Mouse (Mus musculus): ENCODE measurements at regions not wholly inside any gene's neighbourhood (a gene's known extent, or its start where the extent isn't known, plus 50 kb on each side); places are given as distances from the start of the nearest gene placed in this dataset.

DNA sequence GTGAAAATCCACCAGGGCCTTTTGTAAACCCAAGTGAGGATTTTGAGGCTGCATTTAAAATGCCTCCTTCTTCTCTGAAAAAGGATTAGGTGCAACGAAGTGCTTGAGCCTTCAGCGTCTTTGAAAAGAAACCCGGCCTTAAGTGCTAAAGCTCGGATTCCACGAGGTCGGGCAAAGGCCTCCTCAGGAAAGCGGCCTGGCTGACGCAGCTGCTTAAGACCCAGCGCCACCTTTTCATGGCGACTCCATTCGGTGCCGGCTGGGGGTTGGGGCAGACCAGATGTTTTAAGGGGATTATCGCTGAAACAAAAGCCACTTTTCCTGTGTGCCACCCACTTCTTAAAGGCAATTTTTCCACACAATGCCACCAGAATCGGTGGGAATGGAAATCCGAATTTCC lies 61.6 kb upstream of the 4932438H23Rik start:
- ATAC-seq (replicated peaks; ENCODE audit: low FRiP score, poor library complexity, severe bottlenecking), result no peak

- ATAC-seq (replicated peaks; ENCODE audit: low FRiP score, poor library complexity, severe bottlenecking), result no peak
Observed at GRCm38 (mm10) chr16:91160679-91161078, 64.6 kb upstream of the Olig2 start.

DNA sequence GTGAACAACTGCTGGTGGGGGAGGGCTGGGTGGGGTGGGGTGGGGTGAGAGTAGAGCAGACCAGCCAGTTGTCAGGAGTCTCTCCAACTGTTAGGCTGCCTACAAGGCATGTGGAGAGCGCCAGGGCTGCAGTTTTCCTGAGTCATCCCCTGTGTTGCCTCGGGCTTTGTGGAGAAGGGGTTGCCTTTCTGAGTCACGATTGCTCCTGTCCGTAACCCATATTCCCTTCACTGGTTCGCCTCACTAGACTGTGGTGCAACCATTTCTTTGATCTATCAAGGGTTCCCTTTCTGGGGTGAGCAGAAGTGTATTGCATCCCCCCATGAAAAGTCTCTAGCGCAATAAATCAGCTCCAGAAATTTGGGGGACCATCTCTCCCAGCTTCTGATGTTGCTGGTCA lies 63.6 kb upstream of the Olig2 start:
- no peak for ATAC-seq (replicated peaks; ENCODE audit: low FRiP score, poor library complexity, severe bottlenecking)

DNA sequence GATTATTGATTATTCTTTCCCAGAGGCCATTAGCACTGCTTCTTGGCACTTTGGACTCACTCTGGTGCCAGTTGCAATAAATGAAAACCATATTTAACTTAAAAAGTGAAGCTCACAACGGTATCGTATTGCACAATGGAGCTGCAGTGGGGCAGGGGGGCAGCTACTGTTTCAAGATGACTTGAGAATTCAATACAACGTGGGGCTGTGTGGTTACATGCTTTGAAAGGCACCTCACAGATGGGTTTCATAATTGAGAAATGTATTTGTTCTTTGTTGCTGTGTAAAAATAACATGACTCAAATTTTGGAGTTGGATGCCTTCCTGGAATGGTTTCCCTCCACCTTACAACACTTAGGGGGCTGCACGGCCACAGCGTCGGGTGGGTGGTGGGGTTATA lies 62.9 kb upstream of the Olig2 start:
- ATAC-seq (replicated peaks; ENCODE audit: low FRiP score, poor library complexity, severe bottlenecking), result no peak

GRCm38 (mm10) chr16:91165906-91166305 lies 59.4 kb upstream of the Olig2 start:
- ATAC-seq (replicated peaks; ENCODE audit: low FRiP score, poor library complexity, severe bottlenecking), result no peak

DNA sequence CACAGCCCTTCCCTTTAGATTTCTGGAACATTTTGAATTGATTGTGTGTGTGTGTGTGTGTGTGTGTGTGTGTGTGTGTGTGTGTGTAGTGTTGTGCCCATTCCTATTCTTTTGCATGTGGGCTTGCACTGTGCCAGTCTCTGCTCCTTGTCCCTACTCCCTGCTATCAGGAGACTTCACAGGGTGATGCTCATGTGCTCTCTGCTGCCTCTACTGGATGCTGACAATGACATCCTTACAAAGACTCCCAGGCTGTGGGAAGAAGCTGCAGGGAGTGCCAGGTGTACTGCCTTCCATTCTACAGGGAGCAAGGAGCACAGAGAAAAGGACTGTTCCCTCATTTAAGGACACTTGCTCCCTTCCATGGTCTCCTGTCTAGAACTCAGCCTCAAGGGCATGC lies 58.4 kb upstream of the Olig2 start:
- peak; percentile 83 for ATAC-seq (replicated peaks; ENCODE audit: low FRiP score, poor library complexity, severe bottlenecking)

DNA sequence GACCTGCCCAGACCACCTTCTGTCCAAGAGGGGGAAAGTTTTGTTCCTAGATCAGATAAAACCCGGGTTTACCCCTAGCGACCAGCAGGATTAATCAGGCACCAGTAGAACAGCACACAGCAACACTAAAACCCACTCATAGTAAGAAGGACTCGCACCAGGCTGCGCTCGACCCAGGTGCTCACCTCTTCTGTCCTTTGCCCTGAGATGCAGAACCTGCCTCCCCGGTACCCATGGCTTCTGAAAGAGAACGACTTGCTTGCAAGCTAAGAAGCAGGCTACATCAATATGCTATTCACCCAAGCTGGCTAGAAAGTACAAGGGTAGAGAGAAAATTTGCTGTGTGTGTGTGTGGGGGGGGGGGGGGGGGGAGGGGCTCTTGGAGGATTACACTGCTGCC lies 56.9 kb upstream of the Olig2 start:
- ATAC-seq (replicated peaks; ENCODE audit: low FRiP score, poor library complexity, severe bottlenecking), result no peak

DNA sequence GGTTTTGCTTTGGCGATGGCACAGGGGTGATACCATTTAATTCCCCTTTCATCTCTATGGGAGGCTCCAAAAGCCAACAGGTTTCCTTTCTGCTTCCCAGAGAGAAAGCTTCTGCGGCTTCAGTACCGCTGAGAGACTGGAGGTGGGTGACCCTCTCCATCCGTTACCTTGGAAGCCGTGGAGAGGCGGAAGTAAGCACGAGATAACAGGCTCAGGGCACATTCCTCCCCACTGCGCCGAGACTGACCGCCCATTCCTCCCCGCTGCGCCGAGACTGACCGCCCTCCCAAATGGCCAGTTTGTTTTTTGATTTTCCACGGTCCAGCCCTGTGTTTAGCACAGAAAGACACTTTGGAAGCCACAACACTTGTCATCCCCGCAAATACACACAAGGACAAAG lies 55.4 kb upstream of the Olig2 start:
- ATAC-seq (replicated peaks; ENCODE audit: low FRiP score, poor library complexity, severe bottlenecking), result no peak

DNA sequence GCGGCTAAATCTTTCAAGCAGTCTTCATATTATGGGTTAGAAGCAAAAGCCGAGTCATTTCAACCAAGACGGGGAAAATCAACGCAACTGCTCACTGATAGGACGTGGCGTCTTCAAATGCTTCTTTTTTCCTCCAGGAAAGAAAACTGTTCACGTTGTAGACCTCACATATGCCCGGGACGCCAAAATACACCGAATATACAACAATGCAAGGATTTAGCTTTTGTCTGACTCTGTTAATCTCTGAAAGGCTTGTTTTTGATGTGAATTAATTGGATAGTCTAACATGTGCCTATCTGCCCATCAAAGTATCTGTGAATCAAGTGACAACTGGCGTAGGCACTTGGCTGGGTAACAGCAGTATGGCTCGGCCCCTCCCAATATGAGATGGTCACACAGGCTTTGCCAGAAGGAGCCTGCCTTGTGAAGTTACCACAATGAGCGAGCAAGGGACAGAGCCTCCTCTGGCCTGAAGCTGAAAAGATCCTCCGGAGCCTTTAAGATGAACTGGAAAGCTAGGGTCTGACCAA lies 53.3 kb upstream of the Olig2 start:
- no peak for ATAC-seq (replicated peaks; ENCODE audit: low FRiP score, poor library complexity, severe bottlenecking)

DNA sequence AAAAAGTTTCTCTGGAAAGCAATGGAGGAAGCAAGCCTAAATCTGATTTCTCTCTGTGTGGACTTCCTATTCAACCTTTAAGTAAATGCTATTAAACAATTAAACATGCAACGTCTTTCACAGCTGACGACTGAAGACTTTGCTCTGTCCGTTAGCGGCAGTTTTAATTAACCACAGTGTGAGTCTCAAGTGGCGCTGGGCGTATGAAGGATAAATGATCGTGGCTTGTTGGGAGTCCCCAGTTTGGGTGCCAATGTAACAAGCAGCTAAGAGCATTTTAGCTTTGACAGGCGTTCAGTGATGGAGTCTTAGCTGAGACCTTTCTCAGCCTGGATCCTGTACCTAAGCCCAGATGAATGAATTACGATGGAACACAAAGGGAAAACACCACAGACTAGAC lies 52.7 kb upstream of the Olig2 start:
- ATAC-seq (replicated peaks; ENCODE audit: low FRiP score, poor library complexity, severe bottlenecking), result no peak

GRCm38 (mm10) chr16:91173241-91173640 lies 52.0 kb upstream of the Olig2 start:
- no peak for ATAC-seq (replicated peaks; ENCODE audit: low FRiP score, poor library complexity, severe bottlenecking)

DNA sequence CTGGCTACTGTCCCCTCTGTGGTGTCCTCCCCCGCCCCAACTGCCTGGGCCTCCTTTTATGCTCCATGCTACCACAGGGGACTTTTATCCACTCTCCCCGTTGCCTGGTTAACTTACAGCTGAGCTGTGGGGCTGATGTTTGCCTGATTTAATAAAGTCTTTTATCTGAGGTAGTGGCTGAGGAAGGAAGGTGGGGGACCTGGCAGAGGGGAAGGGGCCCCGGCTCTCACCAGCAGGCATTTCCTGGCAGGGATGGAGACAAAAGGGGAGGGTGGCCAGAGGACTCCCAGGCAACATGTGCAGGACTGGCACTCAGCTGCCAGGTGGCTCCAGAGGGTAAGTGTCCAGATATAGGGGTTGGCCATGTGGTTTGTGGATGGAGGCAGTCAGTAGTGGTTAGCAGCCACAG lies 51.4 kb upstream of the Olig2 start:
- ATAC-seq (replicated peaks; ENCODE audit: low FRiP score, poor library complexity, severe bottlenecking), result no peak

- no peak for ATAC-seq (replicated peaks; ENCODE audit: low FRiP score, poor library complexity, severe bottlenecking)
Observed at GRCm38 (mm10) chr16:91174401-91174800, 50.9 kb upstream of the Olig2 start.

All from erythroblast, adult 5-6 weeks (primary cell).